Mouse (Mus musculus): ENCODE data around the gene Efhc1. TPM values are rescaled to one million over a fixed set of nuclear protein-coding genes. Genes with fewer than 3 reads are reported as not detected.

Gene Efhc1
- polyA plus RNA-seq, 1 experiment from 2014 or later: 2.3 TPM

GRCm38 (mm10) chr1:21006775-21007174 lies 55.3 kb downstream of the Efhc1 start:
- no peak overlapping the region for H3K4me2 ChIP-seq
- DNase-seq (no peak), ATAC-seq (ENCODE audit: insufficient read depth) (no peak)
- H3K4me1 ChIP-seq (ENCODE audit: insufficient read depth): no peaks in the 10 kb centered on the region
- no peak for TF ChIP-seq CTCF (IDR thresholded peaks at IDR 0.05; ENCODE audit: low read depth)
- H3K9me3 ChIP-seq (ENCODE audit: low read depth, low read length): no peaks in the 10 kb centered on the region
- no peak overlapping the region for H3K4me3 ChIP-seq (ENCODE audit: low read depth, low read length)
- H3K36me3 ChIP-seq (ENCODE audit: insufficient read depth): peaks cover 66% of the 10 kb centered on the region; the same call in 1 of the 2 replicates
- no peak overlapping the region for H3K27ac ChIP-seq (ENCODE audit: low read depth)
- no peak overlapping the region for H3K9ac ChIP-seq
- H3K27me3 ChIP-seq (ENCODE audit: insufficient read depth, low read length): no peaks in the 10 kb centered on the region
- WGBS: 77% methylated on average over 5 of the region's 5 CpGs

- Histone ChIP-seq H3K27me3 (ENCODE audit: insufficient read depth, low read length) (no peaks in the 10 kb centered on the region), H3K4me1 (ENCODE audit: insufficient read depth) (no peaks in the 10 kb centered on the region), H3K9me3 (ENCODE audit: low read depth, low read length) (no peaks in the 10 kb centered on the region), H3K4me2 (no peak overlapping the region), H3K36me3 (ENCODE audit: insufficient read depth) (peaks cover 68% of the 10 kb centered on the region), H3K4me3 (ENCODE audit: low read depth, low read length) (no peak overlapping the region), H3K27ac (ENCODE audit: low read depth) (no peak overlapping the region), H3K9ac (no peak overlapping the region)
- TF ChIP-seq CTCF (IDR thresholded peaks at IDR 0.05; ENCODE audit: low read depth): no peak
- 59% methylated on average over 7 of the region's 7 CpGs for WGBS
- ATAC-seq (ENCODE audit: insufficient read depth): no peak
- no peak for DNase-seq
These were observed 56.7 kb downstream of the Efhc1 start for GRCm38 (mm10) chr1:21007941-21008701.

- peak; percentile 47; the same call in 1 of the 2 replicates for ATAC-seq (ENCODE audit: insufficient read depth)
- Histone ChIP-seq H3K4me3 (ENCODE audit: low read depth, low read length) (no peak overlapping the region), H3K9me3 (ENCODE audit: low read depth, low read length) (no peaks in the 10 kb centered on the region), H3K27ac (ENCODE audit: low read depth) (no peak overlapping the region), H3K4me2 (no peak overlapping the region), H3K36me3 (ENCODE audit: insufficient read depth) (peaks cover 60% of the 10 kb centered on the region), H3K4me1 (ENCODE audit: insufficient read depth) (no peaks in the 10 kb centered on the region), H3K27me3 (ENCODE audit: insufficient read depth, low read length) (no peaks in the 10 kb centered on the region), H3K9ac (no peak overlapping the region)
- DNase-seq: no peak
- WGBS: 59% methylated on average over 4 of the region's 4 CpGs
- TF ChIP-seq CTCF (IDR thresholded peaks at IDR 0.05; ENCODE audit: low read depth): no peak
These were observed 57.5 kb downstream of the Efhc1 start for GRCm38 (mm10) chr1:21008891-21009290.

GRCm38 (mm10) chr1:21010282-21010800 lies 58.9 kb downstream of the Efhc1 start:
- Histone ChIP-seq H3K4me1 (ENCODE audit: insufficient read depth) (no peaks in the 10 kb centered on the region), H3K4me3 (ENCODE audit: low read depth, low read length) (no peak overlapping the region), H3K4me2 (no peak overlapping the region), H3K9me3 (ENCODE audit: low read depth, low read length) (no peaks in the 10 kb centered on the region), H3K9ac (no peak overlapping the region), H3K27ac (ENCODE audit: low read depth) (no peak overlapping the region), H3K36me3 (ENCODE audit: insufficient read depth) (peaks cover 51% of the 10 kb centered on the region), H3K27me3 (ENCODE audit: insufficient read depth, low read length) (no peaks in the 10 kb centered on the region)
- 67% methylated on average over 6 of the region's 6 CpGs for WGBS
- ATAC-seq (ENCODE audit: insufficient read depth) (no peak), DNase-seq (no peak)
- no peak for TF ChIP-seq CTCF (IDR thresholded peaks at IDR 0.05; ENCODE audit: low read depth)

GRCm38 (mm10) chr1:21014463-21014862 lies 63.0 kb downstream of the Efhc1 start:
- TF ChIP-seq CTCF (IDR thresholded peaks at IDR 0.05; ENCODE audit: low read depth): no peak
- peaks cover 27% of the 10 kb centered on the region for H3K36me3 ChIP-seq (ENCODE audit: insufficient read depth)
- H3K4me2 ChIP-seq: no peak overlapping the region
- no peak overlapping the region for H3K4me3 ChIP-seq (ENCODE audit: low read depth, low read length)
- WGBS: 50% methylated on average over 8 of the region's 8 CpGs
- no peaks in the 10 kb centered on the region for H3K4me1 ChIP-seq (ENCODE audit: insufficient read depth)
- peak; percentile 14 for DNase-seq
- H3K27ac ChIP-seq (ENCODE audit: low read depth): no peak overlapping the region
- H3K9ac ChIP-seq: no peak overlapping the region
- no peaks in the 10 kb centered on the region for H3K27me3 ChIP-seq (ENCODE audit: insufficient read depth, low read length)
- ATAC-seq (ENCODE audit: insufficient read depth): 0 out of 2 replicates have a peak, but pooled peaks have one; percentile 44
- H3K9me3 ChIP-seq (ENCODE audit: low read depth, low read length): no peaks in the 10 kb centered on the region

- Histone ChIP-seq H3K4me1 (ENCODE audit: insufficient read depth) (no peaks in the 10 kb centered on the region), H3K9ac (no peak overlapping the region), H3K4me2 (no peak overlapping the region), H3K9me3 (ENCODE audit: low read depth, low read length) (no peaks in the 10 kb centered on the region), H3K36me3 (ENCODE audit: insufficient read depth) (no peaks in the 10 kb centered on the region), H3K27ac (ENCODE audit: low read depth) (no peak overlapping the region), H3K4me3 (ENCODE audit: low read depth, low read length) (no peak overlapping the region), H3K27me3 (ENCODE audit: insufficient read depth, low read length) (no peaks in the 10 kb centered on the region)
- 90% methylated on average over 3 of the region's 3 CpGs for WGBS
- DNase-seq (no peak), ATAC-seq (ENCODE audit: insufficient read depth) (no peak)
- TF ChIP-seq CTCF (IDR thresholded peaks at IDR 0.05; ENCODE audit: low read depth): no peak
These were observed 71.7 kb downstream of the Efhc1 start for GRCm38 (mm10) chr1:21023101-21023500.

- Histone ChIP-seq H3K27me3 (ENCODE audit: insufficient read depth, low read length) (no peaks in the 10 kb centered on the region), H3K4me3 (ENCODE audit: low read depth, low read length) (no peak overlapping the region), H3K9me3 (ENCODE audit: low read depth, low read length) (no peaks in the 10 kb centered on the region), H3K9ac (no peak overlapping the region), H3K4me1 (ENCODE audit: insufficient read depth) (no peaks in the 10 kb centered on the region), H3K36me3 (ENCODE audit: insufficient read depth) (no peaks in the 10 kb centered on the region), H3K4me2 (no peak overlapping the region), H3K27ac (ENCODE audit: low read depth) (no peak overlapping the region)
- no peak for ATAC-seq (ENCODE audit: insufficient read depth)
- 69% methylated on average over 5 of the region's 5 CpGs for WGBS
- no peak for DNase-seq
- TF ChIP-seq CTCF (IDR thresholded peaks at IDR 0.05; ENCODE audit: low read depth): no peak
These were observed 73.8 kb downstream of the Efhc1 start for GRCm38 (mm10) chr1:21025203-21025602.

All from lung, embryonic 14.5 days (tissue).